Mouse (Mus musculus) gastrocnemius, postnatal 10 days (tissue): ENCODE measurements at regions not wholly inside any gene's neighbourhood (a gene's known extent, or its start where the extent isn't known, plus 50 kb on each side); places are given as distances from the start of the nearest gene placed in this dataset.

Source experiments
- DNase-seq: peaks from one replicate; pipeline ENCODE4 v3.0.0; 2021; ENCODE audit warnings: mixed read lengths

GRCm38 (mm10) chr16:25585070-25585454 lies 98.5 kb upstream of the Trp63 start:
- no peak for DNase-seq

- no peak for DNase-seq
Observed at GRCm38 (mm10) chr16:25585953-25586352, 97.6 kb upstream of the Trp63 start.

GRCm38 (mm10) chr16:25587879-25588347 lies 95.7 kb upstream of the Trp63 start:
- no peak for DNase-seq

- DNase-seq: no peak
Observed at GRCm38 (mm10) chr16:25597435-25597834, 86.1 kb upstream of the Trp63 start.

- no peak for DNase-seq
Observed at GRCm38 (mm10) chr16:25603121-25603520, 80.4 kb upstream of the Trp63 start.

GRCm38 (mm10) chr16:25615229-25615628 lies 68.3 kb upstream of the Trp63 start:
- DNase-seq: no peak

GRCm38 (mm10) chr16:25615646-25616045 lies 67.9 kb upstream of the Trp63 start:
- no peak for DNase-seq

GRCm38 (mm10) chr16:25618898-25619297 lies 64.7 kb upstream of the Trp63 start:
- DNase-seq: no peak

GRCm38 (mm10) chr16:25622651-25623050 lies 60.9 kb upstream of the Trp63 start:
- no peak for DNase-seq

- DNase-seq: no peak
Observed at GRCm38 (mm10) chr16:25623986-25624623, 59.5 kb upstream of the Trp63 start.

GRCm38 (mm10) chr16:25629750-25630149 lies 53.8 kb upstream of the Trp63 start:
- no peak for DNase-seq

- no peak for DNase-seq
Observed at GRCm38 (mm10) chr16:25631139-25631716, 52.3 kb upstream of the Trp63 start.
